Mouse (Mus musculus) neural tube, embryonic 15.5 days (tissue): ENCODE results near the gene Elmo1. TPM values are rescaled to one million over a fixed set of nuclear protein-coding genes. Genes with fewer than 3 reads are reported as not detected.
A peak's percentile ranks its signal among the peaks of the same experiment; 100 is the strongest.

ENCODE experiments used
- ATAC-seq: fragments of 200-750 bp; cut with Nextera tagmentation; 2 replicates; pipeline ENCODE4 v1.8.0; 2017; ENCODE audit warnings: mild to moderate bottlenecking, moderate TSS enrichment, moderate library complexity; ENCODE audit not compliant: low FRiP score
- H3K27ac ChIP-seq: fragments of 300-500 bp; sonication (generic); replicated peaks from 2 replicates; pipeline ENCODE4 v1.5.1; 2015; ENCODE audit warnings: mild to moderate bottlenecking, inconsistent platforms
- H3K27me3 ChIP-seq: fragments of 300-500 bp; sonication (generic); replicated peaks from 2 replicates; pipeline ENCODE4 v1.6.1; 2015; ENCODE audit warnings: inconsistent platforms
- H3K36me3 ChIP-seq: fragments of 300-500 bp; sonication (generic); 2 replicates; pipeline ENCODE4 v1.6.1; 2015; ENCODE audit warnings: inconsistent platforms
- H3K4me1 ChIP-seq: fragments of 300-500 bp; sonication (generic); 2 replicates; pipeline ENCODE4 v1.6.1; 2015; ENCODE audit warnings: inconsistent platforms
- H3K4me2 ChIP-seq: fragments of 300-500 bp; sonication (generic); 2 replicates; pipeline ENCODE4 v1.6.1; 2015; ENCODE audit warnings: inconsistent platforms, mild to moderate bottlenecking, moderate library complexity
- H3K4me3 ChIP-seq: fragments of 300-500 bp; sonication (generic); replicated peaks from 2 replicates; pipeline ENCODE4 v1.5.1; 2015; ENCODE audit warnings: mild to moderate bottlenecking, inconsistent platforms
- H3K9ac ChIP-seq: fragments of 300-500 bp; sonication (generic); replicated peaks from 2 replicates; pipeline ENCODE4 v1.6.1; 2015; ENCODE audit warnings: mild to moderate bottlenecking, inconsistent platforms
- H3K9me3 ChIP-seq: fragments of 300-500 bp; sonication (generic); replicated peaks from 2 replicates; pipeline ENCODE4 v1.6.1; 2016; ENCODE audit warnings: inconsistent platforms
- WGBS: fragments of 180-500 bp; shearing (Covaris S2); methylation state at CpG from one replicate; pipeline ENCODE4 v1.1.7; 2015; ENCODE audit warnings: mixed read lengths; 5-methylcytosine and 5-hydroxymethylcytosine counted together
- polyA plus RNA-seq: library from polyadenylated mRNA; unstranded; fragments of >200 nt; fragmentation: Nextera tagmentation; extraction: Ambion mirVana; gene quantifications from 2 replicates; pipeline ENCODE4 v1.2.1, GENCODE M21; 2015

Gene Elmo1
- polyA plus RNA-seq, 1 experiment from 2014 or later: 42.9 TPM

GRCm38 (mm10) chr13:20205007-20205745 lies 114.8 kb downstream of the Elmo1 start:
- H3K27ac ChIP-seq: no peak overlapping the region
- H3K4me2 ChIP-seq: no peak overlapping the region
- H3K9me3 ChIP-seq: no peaks in the 10 kb centered on the region
- no peak overlapping the region for H3K9ac ChIP-seq
- no peak for ATAC-seq
- H3K36me3 ChIP-seq: no peaks in the 10 kb centered on the region
- no peaks in the 10 kb centered on the region for H3K4me1 ChIP-seq
- no peaks in the 10 kb centered on the region for H3K27me3 ChIP-seq
- no peak overlapping the region for H3K4me3 ChIP-seq
- WGBS: 90% methylated on average over 12 of the region's 12 CpGs

DNA sequence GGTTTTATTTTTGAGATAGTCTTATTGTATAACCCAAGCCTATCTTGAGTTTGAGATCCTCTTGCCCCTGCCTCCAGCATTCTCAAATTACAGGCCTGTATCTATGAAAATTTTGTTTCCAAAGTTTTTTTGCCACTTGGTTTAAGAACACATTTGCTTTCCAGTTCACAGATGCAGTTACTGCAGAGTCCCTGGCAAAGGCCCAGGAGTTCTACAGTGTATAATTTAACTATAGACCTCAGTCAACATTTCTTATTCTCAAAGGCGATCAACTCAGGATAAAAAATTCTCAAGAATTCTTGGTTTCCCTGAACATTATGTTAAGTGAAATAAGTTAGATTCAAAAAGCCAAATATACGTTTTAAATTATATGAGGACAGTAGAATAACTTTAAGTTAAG lies 115.3 kb downstream of the Elmo1 start:
- H3K27me3 ChIP-seq: no peaks in the 10 kb centered on the region
- H3K9me3 ChIP-seq: no peaks in the 10 kb centered on the region
- no peak overlapping the region for H3K27ac ChIP-seq
- no peak for ATAC-seq
- no peak overlapping the region for H3K4me2 ChIP-seq
- 92% methylated on average over 2 of the region's 2 CpGs for WGBS
- H3K4me1 ChIP-seq: no peaks in the 10 kb centered on the region
- no peak overlapping the region for H3K9ac ChIP-seq
- H3K36me3 ChIP-seq: no peaks in the 10 kb centered on the region
- no peak overlapping the region for H3K4me3 ChIP-seq

DNA sequence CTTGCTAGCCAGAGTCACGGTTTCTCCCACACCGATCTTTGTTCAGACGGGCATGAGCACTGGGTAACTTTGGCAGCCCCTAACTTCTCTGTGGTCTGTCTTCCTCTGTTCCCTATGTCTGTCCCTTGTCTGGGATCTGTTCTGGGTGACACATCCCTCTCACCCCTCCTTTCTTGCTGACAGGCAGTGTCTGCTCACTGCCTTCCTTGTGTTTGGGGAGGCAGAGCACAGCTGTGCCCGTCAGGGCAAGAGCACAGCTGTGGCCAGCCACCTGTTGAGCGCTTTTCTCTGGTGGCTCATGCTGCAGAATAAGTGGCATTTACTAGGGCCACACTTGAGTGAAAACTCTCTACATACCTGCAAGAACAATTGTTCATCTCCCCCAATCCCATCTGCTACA lies 116.7 kb downstream of the Elmo1 start:
- ATAC-seq: peak; percentile 55; the same call in 1 of the 2 replicates

GRCm38 (mm10) chr13:20207950-20208642 lies 117.7 kb downstream of the Elmo1 start:
- Histone ChIP-seq H3K4me3 (no peak overlapping the region), H3K9me3 (no peaks in the 10 kb centered on the region), H3K4me2 (no peak overlapping the region), H3K36me3 (no peaks in the 10 kb centered on the region), H3K27me3 (no peaks in the 10 kb centered on the region), H3K4me1 (no peaks in the 10 kb centered on the region), H3K9ac (no peak overlapping the region), H3K27ac (no peak overlapping the region)
- no peak for ATAC-seq
- WGBS: 71% methylated on average over 7 of the region's 7 CpGs

More for the DNA sequence above, 116.7 kb downstream of the Elmo1 start:
- WGBS: 63% methylated on average over 5 of the region's 5 CpGs
- Histone ChIP-seq H3K4me2 (no peak overlapping the region), H3K27ac (no peak overlapping the region), H3K27me3 (no peaks in the 10 kb centered on the region), H3K9me3 (no peaks in the 10 kb centered on the region), H3K9ac (no peak overlapping the region), H3K36me3 (no peaks in the 10 kb centered on the region), H3K4me3 (no peak overlapping the region), H3K4me1 (no peaks in the 10 kb centered on the region)

GRCm38 (mm10) chr13:20208867-20209266 lies 118.5 kb downstream of the Elmo1 start:
- H3K9me3 ChIP-seq: no peaks in the 10 kb centered on the region
- H3K9ac ChIP-seq: no peak overlapping the region
- 95% methylated on average over 5 of the region's 5 CpGs for WGBS
- H3K4me3 ChIP-seq: no peak overlapping the region
- no peaks in the 10 kb centered on the region for H3K27me3 ChIP-seq
- no peak for ATAC-seq
- no peaks in the 10 kb centered on the region for H3K36me3 ChIP-seq
- H3K4me1 ChIP-seq: no peaks in the 10 kb centered on the region
- no peak overlapping the region for H3K4me2 ChIP-seq
- no peak overlapping the region for H3K27ac ChIP-seq

DNA sequence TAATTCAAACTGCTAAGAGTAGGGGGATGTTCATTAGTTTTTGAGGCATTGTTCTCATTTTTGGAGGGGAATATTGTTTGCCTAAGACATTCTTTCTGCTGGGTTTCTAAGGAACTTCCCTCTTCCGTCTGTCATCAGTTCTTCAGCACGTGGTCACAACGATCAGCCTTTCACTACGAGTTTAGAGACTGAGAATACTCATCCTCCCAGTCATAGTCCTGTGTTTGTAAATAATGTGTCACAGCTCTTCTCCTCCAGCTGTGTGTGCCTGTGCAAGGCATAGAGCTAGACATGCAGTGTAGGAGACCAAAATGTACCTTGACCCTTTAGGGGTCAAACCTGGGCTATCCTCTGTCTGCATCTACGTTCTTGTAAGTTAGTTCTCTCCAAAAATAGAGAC lies 121.4 kb downstream of the Elmo1 start:
- no peaks in the 10 kb centered on the region for H3K4me1 ChIP-seq
- 79% methylated on average over 5 of the region's 5 CpGs for WGBS
- no peaks in the 10 kb centered on the region for H3K27me3 ChIP-seq
- H3K4me2 ChIP-seq: no peak overlapping the region
- no peak overlapping the region for H3K27ac ChIP-seq
- no peaks in the 10 kb centered on the region for H3K9me3 ChIP-seq
- H3K36me3 ChIP-seq: no peaks in the 10 kb centered on the region
- no peak overlapping the region for H3K4me3 ChIP-seq
- no peak for ATAC-seq
- H3K9ac ChIP-seq: no peak overlapping the region

DNA sequence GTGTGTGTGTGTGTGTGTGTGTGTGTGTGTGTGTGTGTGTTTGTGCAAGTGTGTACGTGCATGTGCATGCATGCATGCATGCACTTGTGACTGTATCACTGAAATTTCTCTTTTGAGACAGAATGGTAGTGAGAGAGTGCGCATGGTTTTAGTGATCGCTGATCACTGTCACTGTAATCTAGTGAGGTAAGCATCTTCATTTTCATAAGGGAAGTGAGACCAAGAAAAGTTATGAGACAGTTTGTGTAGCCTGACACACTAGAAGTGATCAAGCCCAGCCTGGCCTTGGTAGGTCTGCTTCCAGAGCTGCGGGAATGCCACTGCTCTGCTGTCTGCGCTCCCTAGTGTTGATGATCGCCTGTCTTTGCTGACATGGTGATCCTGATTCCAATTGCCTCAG lies 122.3 kb downstream of the Elmo1 start:
- no peaks in the 10 kb centered on the region for H3K4me1 ChIP-seq
- 94% methylated on average over 6 of the region's 6 CpGs for WGBS
- no peak overlapping the region for H3K4me2 ChIP-seq
- no peak for ATAC-seq
- no peak overlapping the region for H3K4me3 ChIP-seq
- H3K36me3 ChIP-seq: no peaks in the 10 kb centered on the region
- no peak overlapping the region for H3K9ac ChIP-seq
- no peak overlapping the region for H3K27ac ChIP-seq
- H3K27me3 ChIP-seq: no peaks in the 10 kb centered on the region
- no peaks in the 10 kb centered on the region for H3K9me3 ChIP-seq

DNA sequence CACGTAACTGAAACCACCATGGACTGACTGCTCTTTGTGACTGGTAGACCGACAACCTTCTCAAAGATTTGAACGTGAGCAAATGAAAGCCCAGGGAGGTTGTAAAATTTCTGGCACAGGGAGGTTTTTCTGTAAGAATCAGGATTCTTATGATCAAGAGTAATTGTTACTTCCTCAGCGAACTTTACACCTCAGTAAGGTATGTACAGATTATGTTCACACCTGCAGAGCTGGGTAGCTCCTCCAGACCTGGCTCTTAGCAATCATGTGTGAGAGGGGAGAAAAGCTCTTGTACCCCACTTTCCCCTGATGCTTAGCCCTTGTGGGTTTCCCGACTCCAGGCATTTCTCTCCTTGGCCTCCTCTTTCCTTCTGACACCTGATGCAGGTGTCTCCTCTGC lies 123.5 kb downstream of the Elmo1 start:
- Histone ChIP-seq H3K9ac (no peak overlapping the region), H3K4me3 (no peak overlapping the region), H3K36me3 (no peaks in the 10 kb centered on the region), H3K27me3 (no peaks in the 10 kb centered on the region), H3K4me2 (no peak overlapping the region), H3K27ac (no peak overlapping the region), H3K4me1 (no peaks in the 10 kb centered on the region), H3K9me3 (no peaks in the 10 kb centered on the region)
- ATAC-seq: no peak
- 91% methylated on average over 5 of the region's 5 CpGs for WGBS

- Histone ChIP-seq H3K4me3 (no peak overlapping the region), H3K9ac (no peak overlapping the region), H3K27ac (no peak overlapping the region), H3K27me3 (no peaks in the 10 kb centered on the region), H3K9me3 (no peaks in the 10 kb centered on the region), H3K4me2 (no peak overlapping the region), H3K36me3 (no peaks in the 10 kb centered on the region), H3K4me1 (no peaks in the 10 kb centered on the region)
- no peak for ATAC-seq
- 69% methylated on average over 4 of the region's 4 CpGs for WGBS
Measured at GRCm38 (mm10) chr13:20217453-20218090, 127.2 kb downstream of the Elmo1 start.

DNA sequence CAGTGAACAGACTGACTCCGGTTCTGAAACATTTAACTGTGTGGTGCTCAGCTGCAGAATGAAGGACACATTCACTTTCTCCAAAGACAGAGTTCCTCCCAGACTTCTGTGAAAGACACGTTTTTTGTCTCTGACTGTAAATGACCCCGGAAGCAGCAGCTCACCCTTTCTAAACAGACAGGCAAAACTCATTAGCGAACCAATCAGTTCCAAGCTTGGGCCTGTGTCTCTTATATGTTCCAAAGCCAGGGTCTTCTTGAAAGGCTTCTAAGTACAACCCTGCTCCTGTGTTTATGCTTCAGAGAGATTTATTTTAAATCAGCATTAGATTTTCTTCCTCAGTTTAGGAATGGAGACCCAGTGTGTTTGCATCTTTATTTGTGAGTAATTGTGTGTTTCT lies 127.7 kb downstream of the Elmo1 start:
- Histone ChIP-seq H3K4me1 (no peaks in the 10 kb centered on the region), H3K9ac (no peak overlapping the region), H3K4me3 (no peak overlapping the region), H3K36me3 (no peaks in the 10 kb centered on the region), H3K27ac (no peak overlapping the region), H3K4me2 (no peak overlapping the region), H3K9me3 (no peaks in the 10 kb centered on the region), H3K27me3 (no peaks in the 10 kb centered on the region)
- ATAC-seq: no peak
- WGBS: 68% methylated on average over 4 of the region's 4 CpGs

GRCm38 (mm10) chr13:20220414-20220813 lies 130.0 kb downstream of the Elmo1 start:
- no peak overlapping the region for H3K27ac ChIP-seq
- H3K36me3 ChIP-seq: no peaks in the 10 kb centered on the region
- no peak for ATAC-seq
- no peak overlapping the region for H3K9ac ChIP-seq
- H3K27me3 ChIP-seq: no peaks in the 10 kb centered on the region
- no peaks in the 10 kb centered on the region for H3K9me3 ChIP-seq
- no peaks in the 10 kb centered on the region for H3K4me1 ChIP-seq
- H3K4me3 ChIP-seq: no peak overlapping the region
- no peak overlapping the region for H3K4me2 ChIP-seq
